Mouse (Mus musculus) brain, embryonic 14.5 days (tissue): ENCODE data around the gene Samd1. TPM values are rescaled to one million over a fixed set of nuclear protein-coding genes. Genes with fewer than 3 reads are reported as not detected.

Experiments used
- DNase-seq: peaks from one replicate; pipeline ENCODE4 v3.0.0-alpha.2; 2011; ENCODE audit warnings: low read depth
- CTCF ChIP-seq: fragments of 200-500 bp; IDR thresholded peaks from 2 replicates; pipeline ENCODE4 v1.5.1; 2012; ENCODE audit warnings: inconsistent platforms, mild to moderate bottlenecking, moderate library complexity, borderline replicate concordance; ENCODE audit not compliant: insufficient read depth, insufficient read length; ENCODE audit errors: extremely low read depth
- POLR2A ChIP-seq: fragments of 200-500 bp; IDR thresholded peaks from 2 replicates; pipeline ENCODE4 v1.6.1; 2012; ENCODE audit warnings: mild to moderate bottlenecking, inconsistent platforms, borderline replicate concordance; ENCODE audit not compliant: poor library complexity, insufficient read depth, insufficient read length, severe bottlenecking; ENCODE audit errors: extremely low read depth
- polyA plus RNA-seq: library from polyadenylated mRNA; depleted of rRNA; stranded (reverse); fragments of >200 nt; gene quantifications from 2 replicates; pipeline ENCODE4 v1.2.3, GENCODE M21; 2012; rRNA removed

The Samd1 gene
- 87.5 and 93.8 TPM in 2 replicates for polyA plus RNA-seq

DNA sequence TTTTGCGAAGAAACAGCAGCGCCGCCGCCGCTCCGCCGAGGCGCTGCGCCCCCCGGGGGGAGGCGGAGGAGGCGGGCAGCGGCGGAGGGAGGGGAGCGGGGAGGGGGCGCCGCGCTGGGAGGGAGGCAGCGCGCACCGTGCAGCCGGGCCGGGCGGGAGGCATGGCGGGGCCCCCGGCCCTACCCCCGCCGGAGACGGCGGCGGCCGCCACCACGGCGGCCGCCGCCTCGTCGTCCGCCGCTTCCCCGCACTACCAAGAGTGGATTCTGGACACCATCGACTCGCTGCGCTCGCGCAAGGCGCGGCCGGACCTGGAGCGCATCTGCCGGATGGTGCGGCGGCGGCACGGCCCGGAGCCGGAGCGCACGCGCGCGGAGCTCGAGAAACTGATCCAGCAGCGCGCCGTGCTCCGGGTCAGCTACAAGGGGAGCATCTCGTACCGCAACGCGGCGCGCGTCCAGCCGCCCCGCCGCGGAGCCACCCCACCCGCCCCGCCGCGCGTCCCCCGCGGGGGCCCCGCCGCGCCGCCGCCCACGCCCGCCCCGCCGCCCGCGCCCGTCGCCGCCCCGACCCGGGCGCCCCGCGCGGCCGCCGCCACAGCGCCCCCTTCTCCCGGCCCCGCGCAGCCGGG, at the start of gene Samd1:
Gene Samd1 (plus strand): TSS at position 162 of the 631 bp plus-strand sequence.
- TF ChIP-seq POLR2A (no peak), CTCF (no peak)
- DNase-seq: peak; percentile 74

DNA sequence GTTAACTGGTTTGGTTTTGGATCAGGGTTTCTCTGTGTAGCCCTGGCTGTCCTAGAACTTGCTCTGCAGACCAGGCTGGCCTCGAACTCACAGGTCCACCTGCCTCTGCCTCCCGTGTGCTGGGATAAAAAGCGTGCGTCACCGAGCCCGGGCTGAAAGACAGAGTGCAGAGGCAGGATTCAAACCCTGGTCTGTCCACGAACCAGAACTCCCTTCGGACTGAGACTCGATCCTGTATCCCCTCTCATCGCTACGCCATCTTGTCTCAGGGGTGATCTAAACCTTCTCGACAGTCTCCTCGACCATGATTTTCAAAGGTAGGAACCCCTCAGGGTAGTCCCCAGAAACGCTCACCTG, 42.7 kb upstream of the Samd1 start:
- DNase-seq: no peak
- TF ChIP-seq POLR2A (no peak), CTCF (no peak)

DNA sequence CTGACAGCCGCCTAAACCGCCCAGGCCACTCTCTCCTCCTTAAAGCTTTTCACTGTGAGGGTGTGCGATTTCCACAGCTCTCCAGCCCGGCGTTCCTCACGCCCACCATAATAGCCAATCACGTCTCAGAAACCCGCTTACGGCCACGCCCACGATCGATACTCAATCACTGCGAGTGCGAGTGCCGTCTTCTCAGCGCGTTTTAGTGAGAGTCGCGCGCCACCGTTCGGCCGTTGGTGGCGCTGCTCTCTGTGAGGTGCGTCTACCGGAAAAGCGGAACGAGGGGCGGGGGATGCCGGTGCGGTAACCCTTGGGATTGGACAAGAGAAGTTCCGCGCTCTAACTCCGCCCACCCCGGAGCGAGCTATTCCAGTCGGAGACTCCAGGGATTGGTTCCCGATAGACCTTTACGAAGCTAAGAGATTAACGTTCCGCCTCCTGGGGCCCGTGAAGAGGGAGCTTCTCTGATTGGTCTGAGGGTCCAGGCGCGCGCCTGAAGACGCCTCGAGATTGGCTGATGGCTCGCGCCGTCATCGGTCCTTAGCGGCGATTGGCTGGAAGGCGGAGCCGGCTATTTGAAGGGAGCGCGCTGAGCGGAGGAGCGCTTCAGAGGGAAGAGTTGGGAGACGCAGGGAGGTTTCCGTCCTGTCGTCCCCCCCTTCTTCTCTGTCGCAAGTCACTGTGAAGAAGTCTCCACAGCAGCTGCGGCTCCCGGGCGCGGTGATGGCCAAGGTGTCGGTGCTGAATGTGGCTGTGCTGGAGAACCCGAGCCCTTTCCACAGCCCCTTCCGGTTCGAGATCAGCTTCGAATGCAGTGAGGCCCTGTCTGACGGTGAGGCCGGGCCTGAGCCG, 42.1 kb upstream of the Samd1 start, which contains the start of the genes Gm10644 and Asf1b:
Gene Gm10644 (minus strand): TSS at position 100 of the 852 bp plus-strand sequence.
Gene Asf1b (plus strand): TSS at position 402 of the 852 bp plus-strand sequence.
- DNase-seq: peak; percentile 100
- peak; percentile 82 for TF ChIP-seq CTCF
- no peak for TF ChIP-seq POLR2A

DNA sequence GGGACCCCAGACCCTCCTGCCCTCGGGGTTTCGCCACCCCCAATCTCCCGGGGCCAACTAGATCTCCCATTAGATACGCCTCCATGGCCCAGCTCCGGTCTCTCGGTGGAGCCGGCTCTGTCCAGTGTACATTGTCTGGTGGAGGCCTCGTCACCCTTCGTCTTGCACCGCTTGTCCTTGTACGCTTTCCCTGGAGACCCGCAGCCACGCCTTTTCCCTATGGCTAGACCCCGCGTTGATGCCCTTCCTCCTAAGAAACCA, 41.6 kb upstream of the Samd1 start:
- TF ChIP-seq CTCF: no peak
- no peak for TF ChIP-seq POLR2A
- no peak for DNase-seq

DNA sequence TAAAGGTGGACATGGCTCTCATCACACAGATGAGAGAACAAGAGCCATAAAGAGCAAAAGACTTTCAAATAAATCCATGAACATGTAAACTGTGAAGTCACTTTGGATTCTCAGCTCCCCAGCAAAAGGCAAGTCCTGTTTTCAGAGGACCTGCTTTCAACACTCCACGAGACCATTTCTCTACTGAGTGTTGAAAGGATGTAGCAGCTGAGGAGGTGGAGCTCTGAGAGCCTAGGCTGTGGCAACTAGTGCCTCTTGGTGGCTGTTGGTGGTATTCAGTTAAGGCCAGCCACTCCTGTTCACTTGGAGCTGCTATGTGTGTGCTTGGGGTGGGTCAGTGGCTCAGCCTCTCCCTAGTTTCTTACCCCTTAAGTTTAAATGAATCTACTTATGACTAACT, 40.7 kb upstream of the Samd1 start:
- peak; percentile 25 for DNase-seq
- no peak for TF ChIP-seq POLR2A
- peak; percentile 24; the same call in 1 of the 2 replicates for TF ChIP-seq CTCF

DNA sequence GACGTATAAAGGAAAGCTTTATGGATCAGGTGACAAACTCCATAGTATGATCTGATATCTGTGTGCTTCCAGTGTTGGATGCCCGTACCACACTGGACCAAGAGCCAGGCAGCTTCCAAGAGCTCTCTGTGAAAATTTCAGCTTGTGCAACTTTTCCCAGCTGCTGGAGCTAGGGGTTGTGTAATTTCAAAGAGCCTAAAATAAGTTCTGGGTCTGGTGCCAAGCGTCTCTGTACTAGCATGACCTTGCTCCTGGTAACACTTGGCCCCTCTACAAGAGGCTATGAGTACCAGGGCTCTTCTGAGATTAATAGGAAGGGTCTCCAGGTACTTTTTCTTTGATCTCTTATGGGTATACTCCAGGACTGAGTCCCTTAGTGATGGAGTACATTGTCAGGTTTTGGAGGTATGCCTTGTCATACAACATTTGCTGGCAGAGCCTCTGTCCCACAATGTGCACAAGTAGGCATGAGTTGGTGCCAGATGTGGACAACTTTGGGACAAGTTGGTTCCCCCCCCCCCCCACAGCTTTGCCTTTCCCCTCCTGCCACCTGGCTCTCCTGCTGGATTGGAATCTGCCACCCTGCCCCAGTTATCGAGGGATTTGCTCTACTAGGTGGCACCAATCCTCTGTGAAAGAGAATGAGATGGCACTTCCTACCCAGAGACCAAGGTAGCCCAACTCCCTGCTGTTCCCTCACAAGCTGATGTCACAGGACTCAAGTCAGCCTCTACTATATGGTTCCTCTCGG, 33.3 kb upstream of the Samd1 start:
- DNase-seq: no peak
- TF ChIP-seq CTCF (no peak), POLR2A (no peak)

DNA sequence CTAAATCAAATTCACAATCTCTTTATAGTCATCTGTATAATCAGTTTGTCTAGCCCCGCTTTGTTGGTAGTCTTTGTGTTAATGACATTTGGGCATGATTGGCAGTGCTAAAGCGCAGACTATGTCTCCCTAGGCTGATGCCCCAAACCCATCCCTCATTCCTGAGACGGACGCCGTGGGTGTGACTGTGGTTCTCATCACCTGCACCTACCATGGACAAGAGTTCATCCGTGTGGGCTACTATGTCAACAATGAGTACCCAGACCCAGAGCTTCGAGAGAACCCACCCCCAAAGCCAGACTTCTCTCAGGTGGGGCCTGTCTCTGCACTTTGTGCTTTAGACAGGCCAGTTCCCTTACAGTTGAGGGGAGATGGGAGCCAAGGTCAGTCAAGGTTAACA, 29.8 kb upstream of the Samd1 start:
- no peak for DNase-seq
- TF ChIP-seq CTCF (no peak), POLR2A (no peak)

DNA sequence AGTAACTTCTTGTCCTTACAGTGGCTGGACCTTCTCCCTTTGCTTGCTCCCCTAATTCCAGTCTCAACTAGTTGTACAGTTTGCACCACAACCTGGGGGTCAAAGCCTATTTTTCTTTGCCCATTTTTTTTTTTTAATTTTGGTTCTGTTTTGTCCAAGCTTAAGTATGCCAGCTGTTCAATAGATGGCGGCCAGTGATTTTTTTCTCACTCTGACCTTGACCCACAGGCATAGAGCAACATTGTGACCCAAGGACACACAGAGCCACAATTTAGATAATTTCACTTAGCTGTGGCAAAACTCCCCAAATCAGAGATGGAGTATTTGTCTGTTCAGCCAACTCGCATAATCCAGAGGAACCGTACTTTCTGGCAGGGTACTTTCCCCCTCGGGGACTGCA, 26.4 kb upstream of the Samd1 start:
- TF ChIP-seq CTCF (no peak), POLR2A (no peak)
- no peak for DNase-seq

DNA sequence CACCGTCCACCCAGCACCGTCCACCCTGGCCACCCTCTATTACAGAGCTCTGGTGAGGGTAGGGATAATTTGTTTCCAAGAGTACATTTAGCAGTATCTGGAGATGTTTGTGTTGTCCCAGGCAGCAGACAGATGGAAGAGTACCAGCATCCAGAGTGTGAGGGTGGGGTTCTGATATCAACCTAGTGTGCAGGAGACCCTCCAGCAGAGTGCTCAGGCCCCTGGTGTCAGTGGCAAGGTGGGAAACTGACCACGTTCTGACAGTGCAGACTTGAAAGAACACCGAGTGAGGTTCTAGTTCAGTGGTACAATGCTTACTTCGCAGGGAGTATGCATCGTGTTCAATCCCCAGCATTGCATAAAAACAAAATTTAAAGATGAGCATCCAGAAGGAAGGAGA, 25.8 kb upstream of the Samd1 start:
- DNase-seq: no peak
- TF ChIP-seq CTCF (no peak), POLR2A (no peak)

DNA sequence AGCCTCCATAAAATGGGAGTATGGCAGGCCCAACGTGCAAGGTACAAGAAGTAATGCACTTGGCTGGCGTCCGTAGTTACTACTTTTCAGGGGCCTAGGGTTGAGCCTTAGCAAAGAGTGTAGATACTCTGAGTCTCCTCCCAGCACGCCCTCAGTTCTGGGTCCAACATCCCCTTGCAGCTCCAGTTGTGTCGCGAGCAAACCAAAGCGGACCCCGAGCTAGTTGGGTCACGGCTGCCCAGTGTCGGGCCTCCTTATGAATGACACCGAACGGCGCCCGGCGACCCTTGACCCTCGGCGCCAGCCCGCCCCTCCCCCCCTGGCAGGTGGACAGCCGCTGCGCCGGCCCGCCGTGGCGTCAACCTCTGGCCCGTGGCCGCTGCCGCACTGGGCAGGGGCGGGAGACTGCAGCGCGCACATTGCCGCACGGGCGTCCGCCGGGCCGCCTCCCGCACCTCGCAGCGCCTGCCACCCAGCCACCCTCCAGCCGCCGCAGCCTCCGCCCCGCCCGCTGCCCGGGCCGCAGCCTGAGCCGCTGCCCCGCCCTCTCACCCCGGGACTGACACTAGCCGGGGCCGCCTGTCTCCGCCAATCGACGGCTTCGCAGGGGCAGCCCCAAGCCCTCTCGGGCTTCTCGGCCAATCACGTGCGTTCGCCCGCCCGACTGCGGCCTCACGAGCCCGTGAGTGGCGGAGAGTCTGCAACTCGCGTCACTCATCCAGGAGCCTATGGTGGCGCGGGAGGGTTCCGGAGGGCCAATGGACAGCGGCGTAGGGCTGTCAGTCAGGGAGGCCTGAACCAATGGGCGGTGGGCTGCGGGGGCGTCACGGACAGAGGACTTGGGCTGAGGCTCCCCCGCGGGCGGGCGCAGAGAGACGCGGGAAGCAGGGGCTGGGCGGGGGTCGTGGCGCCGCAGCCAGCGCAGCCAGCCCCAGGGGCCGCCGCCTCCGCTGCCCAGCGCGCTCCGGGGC, 25.0 kb upstream of the Samd1 start, which contains the start of gene Prkaca:
Gene Prkaca (plus strand): TSS at position 844 of the 971 bp plus-strand sequence.
- TF ChIP-seq POLR2A (peak; percentile 86), CTCF (no peak)
- peak; percentile 100 for DNase-seq

DNA sequence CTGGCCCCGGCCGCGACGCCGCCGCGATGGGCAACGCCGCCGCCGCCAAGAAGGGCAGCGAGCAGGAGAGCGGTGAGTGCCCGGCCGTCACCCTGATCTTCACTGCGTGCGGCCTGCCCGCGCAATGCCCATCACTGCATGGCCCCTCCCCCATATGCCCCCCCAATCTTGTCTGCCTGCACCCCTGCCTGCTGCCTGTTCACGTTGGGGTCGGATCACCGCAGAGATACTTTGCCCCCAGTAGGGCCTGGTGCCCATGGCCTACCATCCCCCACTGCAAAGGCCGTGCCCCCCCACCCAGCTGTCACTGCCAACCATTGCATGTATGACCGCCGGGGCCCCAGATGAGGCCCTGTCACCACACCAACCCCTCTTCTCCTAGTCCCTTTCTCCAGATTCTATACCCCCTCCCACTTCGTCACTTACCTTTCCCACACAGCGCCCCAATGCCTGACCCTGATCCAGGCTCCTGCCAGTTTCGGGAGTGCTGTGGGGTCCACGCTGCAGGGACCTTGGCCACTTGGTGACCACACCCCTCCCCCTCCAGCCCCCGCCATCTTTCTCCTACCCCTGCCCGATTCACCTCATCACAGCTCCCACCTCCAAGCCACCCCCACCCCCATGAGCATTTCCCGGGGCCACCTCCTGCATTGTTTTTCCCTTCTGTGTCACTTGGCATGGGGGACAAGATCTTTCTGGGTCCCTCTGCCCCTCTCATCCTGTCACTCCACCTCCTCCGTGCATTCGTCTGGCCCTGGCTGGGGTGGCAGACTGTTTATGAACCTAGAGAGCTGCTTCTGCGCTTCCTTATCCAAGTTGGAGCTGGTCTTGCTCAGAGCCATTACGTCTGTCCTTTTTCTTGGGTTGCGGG, 24.1 kb upstream of the Samd1 start:
- DNase-seq: peak; percentile 32
- no peak for TF ChIP-seq POLR2A
- no peak for TF ChIP-seq CTCF
